Mouse (Mus musculus) cerebellum, adult (tissue): ENCODE results near the gene Hivep1.

ENCODE experiments used
- ATAC-seq: cut with Nextera tagmentation; 2 replicates; pipeline ENCODE4 v1.9.2; 2017; ENCODE audit warnings: mild to moderate bottlenecking, moderate library complexity, mixed read lengths; ENCODE audit not compliant: insufficient number of reproducible peaks, low FRiP score, low TSS enrichment

Gene Hivep1

GRCm38 (mm10) chr13:42193016-42193415 lies 141.2 kb downstream of the Hivep1 start:
- ATAC-seq: no peak

- ATAC-seq: no peak
These were observed 143.8 kb downstream of the Hivep1 start for GRCm38 (mm10) chr13:42195671-42196070.

DNA sequence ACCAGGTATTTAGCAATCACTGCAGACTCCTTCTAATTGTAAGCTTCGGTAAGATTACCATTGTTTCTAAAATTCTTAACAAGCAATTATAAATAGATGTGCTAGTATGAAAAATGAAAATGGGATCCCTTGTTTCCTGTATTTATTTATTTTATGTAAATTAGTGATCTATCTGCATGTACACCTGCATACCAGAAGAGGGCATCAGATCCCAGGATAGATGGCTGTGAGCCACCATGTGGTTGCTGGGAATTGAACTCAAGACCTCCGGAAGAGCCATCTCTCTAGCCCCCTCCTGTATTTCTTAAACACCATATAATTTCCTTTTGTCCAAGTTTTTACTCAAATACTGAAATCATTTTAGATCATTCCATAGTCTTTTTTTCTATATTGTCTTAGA lies 145.8 kb downstream of the Hivep1 start:
- ATAC-seq: no peak

- no peak for ATAC-seq
These were observed 161.7 kb downstream of the Hivep1 start for GRCm38 (mm10) chr13:42213556-42213955.

DNA sequence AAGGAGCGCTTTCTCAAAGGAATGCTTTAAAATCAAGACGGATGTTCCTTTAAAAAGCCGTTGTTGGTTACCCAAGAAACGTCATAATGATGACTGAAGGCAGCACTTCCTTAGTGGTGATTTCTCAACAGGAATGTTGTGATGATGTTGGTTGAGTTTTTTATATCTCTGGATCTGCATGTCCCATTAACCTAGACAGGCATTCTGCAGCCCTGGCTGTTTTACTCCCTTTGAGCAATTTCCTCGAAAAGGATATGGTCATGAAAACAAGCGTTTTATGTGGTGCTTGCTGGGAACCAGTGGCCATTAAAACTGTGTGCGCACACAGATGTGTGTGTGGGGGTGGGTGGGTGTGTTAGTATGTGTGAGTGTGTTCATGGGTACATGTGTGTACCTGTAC lies 170.6 kb downstream of the Hivep1 start:
- no peak for ATAC-seq

GRCm38 (mm10) chr13:42228849-42229248 lies 177.0 kb downstream of the Hivep1 start:
- ATAC-seq: no peak

DNA sequence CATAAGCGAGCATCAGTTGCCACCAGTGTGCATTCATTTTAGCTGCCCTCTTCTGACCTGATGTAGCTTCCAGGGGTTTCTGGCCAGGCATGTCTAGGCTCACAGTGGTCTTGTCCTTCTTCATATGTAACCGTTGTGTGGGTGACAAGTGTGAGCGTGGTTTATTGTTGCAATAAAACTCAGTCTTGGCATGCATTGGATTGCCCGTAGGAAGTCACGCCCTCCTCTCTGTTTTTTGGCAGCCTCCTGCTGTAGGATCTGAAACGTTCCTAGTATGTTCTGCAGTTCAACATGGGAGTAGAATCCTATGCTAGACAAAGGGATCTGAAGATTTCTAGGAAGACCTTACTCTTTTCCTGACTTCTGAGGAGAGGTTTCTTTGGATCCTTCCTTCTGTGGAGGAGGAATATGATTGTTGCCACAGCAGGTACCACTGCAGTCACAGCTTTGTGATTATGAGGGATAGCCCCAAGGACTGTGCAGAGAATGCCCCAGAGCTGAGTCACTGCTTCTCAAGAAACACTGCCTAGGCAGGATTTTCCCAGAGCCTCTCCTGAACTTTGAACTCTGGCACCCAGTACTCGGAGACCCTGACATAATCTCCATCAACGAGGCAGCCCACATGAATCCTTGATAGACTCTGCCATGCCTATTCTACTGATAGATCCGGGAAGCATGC lies 182.1 kb downstream of the Hivep1 start:
- ATAC-seq: no peak

DNA sequence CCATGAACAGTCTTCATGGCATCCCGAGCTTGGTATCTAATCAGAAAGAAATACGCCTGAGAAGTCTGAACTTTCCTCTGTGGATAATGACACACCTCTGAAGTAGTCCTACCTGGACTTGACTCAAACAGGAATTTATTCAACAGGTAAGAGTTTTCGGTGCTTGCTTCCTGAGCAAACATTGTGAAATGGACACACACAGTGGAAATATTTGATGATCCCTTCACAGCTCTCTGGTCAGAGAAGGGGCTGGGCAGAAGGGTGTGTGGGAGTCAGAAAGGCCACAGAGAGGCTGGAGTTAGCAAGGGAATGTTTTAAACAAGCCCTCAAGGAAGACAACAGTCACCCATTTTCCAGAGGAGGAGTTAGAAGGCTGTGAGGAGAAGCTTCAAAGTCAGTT lies 186.7 kb downstream of the Hivep1 start:
- ATAC-seq: no peak

DNA sequence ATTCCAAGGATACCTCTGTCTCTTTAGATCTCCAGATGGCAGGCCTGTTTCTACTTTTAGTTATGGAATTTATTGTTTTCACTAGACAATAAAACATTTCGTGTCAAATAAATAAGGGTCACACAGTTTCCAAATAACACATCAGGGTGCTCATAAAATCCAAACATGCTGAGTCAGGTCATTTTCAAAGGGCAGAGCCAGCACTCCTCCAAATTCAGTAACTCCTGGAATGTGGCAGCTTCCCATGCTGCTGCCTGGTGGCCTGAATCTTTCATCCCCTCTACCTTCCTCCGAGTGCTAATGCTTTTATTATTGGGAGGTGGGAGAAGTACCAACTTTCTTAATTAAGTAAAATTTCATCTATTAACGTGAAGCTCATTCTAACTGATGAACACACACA lies 190.3 kb downstream of the Hivep1 start:
- ATAC-seq: no peak
